Mouse (Mus musculus) adrenal gland, adult 18-20 months (tissue): Measurements from ENCODE around the gene Ppp1r12c. TPM values are rescaled to one million over a fixed set of nuclear protein-coding genes. Genes with fewer than 3 reads are reported as not detected.
A peak's percentile ranks its signal among the peaks of the same experiment; 100 is the strongest.
"Not testable (repeated sequence)": the region's sequence is repeated elsewhere in the genome, so short reads cannot be mapped to it uniquely, and the experiment has no call there.

Experiments used
- DNase-seq, 2 experiments: peaks; one replicate each; pipeline ENCODE4 v3.0.0; 2021 to 2022; ENCODE audit warnings: low spot score in 2 of 2
- long read RNA-seq, 2 experiments: library from polyadenylated mRNA; stranded (forward); transcript quantifications; one replicate each; pipeline ENCODE4 v2.0.0; 2021
- total RNA-seq, 2 experiments: library from RNA; stranded (reverse); gene quantifications; 1 replicate in 1 of 2; 2 replicates in 1 of 2; pipeline ENCODE4 v1.2.3; 2021

The Ppp1r12c gene
- 10 to 100 TPM; 95.9 to 96.6 TPM for total RNA-seq
- long read RNA-seq, experiment 1, transcript Ppp1r12c-201 (22 exons, 2,983 nt) = major isoform, 119 of 205 reads
- long read RNA-seq, experiment 1, transcript Ppp1r12c-202 (22 exons, 2,667 nt) = minor isoform, 31 of 205 reads
- long read RNA-seq, experiment 1, partial matches to known transcripts = 10 of 205 reads
- long read RNA-seq, experiment 1, other reads (novel, unspliced or antisense) = 45 of 205 reads
- long read RNA-seq, experiment 2, transcript Ppp1r12c-202 (22 exons, 2,667 nt) = minor isoform, 66 of 373 reads
- long read RNA-seq, experiment 2, transcript Ppp1r12c-201 (22 exons, 2,983 nt) = major isoform, 229 of 373 reads
- long read RNA-seq, experiment 2, partial matches to known transcripts = 23 of 373 reads
- long read RNA-seq, experiment 2, other reads (novel, unspliced or antisense) = 52 of 373 reads

DNA sequence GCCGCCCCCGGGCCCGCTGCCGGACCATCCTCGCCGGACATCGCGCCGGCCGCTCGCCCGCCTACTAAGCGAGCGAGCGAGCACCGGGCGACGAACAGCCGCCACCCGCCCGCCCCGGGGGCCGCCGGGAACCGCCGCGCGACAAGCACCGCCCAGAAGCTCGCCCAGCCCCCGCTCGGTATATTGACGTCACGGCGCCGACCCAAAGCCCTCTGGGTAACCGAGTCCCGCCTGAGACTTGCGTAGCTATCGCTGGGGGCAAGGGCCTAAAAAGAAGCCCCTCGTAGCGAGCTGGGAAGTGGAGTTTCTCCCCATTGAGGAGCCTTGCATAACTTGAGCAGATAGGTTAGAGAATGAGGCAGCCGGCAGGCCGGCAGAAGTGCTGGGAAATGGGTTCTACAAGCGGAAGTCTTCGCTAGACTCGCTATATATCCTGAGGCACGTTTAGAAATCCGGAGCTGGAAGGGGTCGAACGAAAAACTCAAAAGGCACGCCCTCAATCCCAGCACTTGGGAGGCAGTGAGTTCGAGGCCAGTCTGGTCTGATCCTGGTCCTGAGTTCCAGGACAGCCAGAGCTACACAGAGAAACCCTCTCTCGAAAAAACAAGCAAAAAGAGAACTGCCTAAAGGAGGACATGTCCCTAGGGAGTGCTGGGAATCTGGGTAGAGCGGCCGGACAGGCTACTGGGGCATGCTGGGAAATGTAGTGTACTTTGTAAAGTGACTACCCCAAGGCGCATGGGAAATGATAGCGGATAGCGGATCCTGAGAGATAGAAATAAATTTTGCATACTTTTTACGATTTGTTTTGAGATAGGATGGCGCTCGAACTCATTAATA, at the start of gene Ppp1r12c:
Ppp1r12c (minus strand) TSS at position 123 of the 840 bp plus-strand sequence.
- DNase-seq = peak; percentile 95 to 97

DNA sequence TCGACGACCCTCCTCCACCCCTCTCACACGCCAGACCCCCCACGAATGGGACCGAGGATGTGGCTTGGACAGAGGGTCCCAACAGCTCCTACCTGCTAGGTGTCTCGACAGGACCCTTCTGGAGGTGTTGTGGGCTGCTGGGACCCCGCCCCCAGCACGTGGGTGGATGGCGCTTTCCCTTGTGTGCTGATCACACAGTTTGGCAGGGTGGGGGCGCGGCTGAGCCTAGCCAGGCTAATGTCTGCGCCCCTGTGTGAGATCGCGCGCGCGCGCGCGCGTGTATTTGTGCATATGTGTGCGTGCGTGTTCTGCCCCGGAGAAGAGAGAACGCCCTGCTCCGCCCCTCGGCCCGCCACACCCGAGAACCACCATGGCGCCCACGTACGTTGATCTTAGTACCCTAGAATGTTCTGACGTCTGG, 45.8 kb upstream of the Ppp1r12c start, which contains the start of gene Syt5:
Syt5 (minus strand) TSS at position 321 of the 421 bp plus-strand sequence.
- no peak for DNase-seq

DNA sequence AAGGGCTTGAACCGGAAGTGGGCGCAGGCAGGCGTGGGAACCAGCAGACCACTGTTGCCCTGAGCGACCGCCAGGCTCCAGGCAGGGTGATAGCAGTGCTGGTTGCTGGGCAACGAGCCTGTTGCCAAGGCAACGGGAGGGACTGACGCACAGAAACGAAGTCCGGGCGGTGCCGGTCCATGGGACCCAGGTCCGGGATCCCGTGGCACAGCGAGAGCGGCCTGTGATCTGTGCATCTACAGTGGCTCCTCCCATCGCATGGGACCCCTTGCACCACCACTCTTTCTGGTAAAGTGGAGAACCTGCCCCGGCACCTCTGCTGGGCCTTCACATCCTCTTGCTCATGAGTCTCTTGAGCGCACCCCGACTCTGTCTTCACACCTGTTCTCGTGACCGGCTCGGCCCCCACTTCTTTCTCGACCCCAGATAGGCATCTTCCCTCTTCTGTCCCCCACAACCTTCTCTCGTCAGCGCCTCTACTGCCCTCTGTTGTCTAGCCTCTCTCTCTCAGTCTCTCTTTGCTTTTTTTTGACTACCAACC, 45.2 kb upstream of the Ppp1r12c start:
- peak; percentile 49 to 51 for DNase-seq

DNA sequence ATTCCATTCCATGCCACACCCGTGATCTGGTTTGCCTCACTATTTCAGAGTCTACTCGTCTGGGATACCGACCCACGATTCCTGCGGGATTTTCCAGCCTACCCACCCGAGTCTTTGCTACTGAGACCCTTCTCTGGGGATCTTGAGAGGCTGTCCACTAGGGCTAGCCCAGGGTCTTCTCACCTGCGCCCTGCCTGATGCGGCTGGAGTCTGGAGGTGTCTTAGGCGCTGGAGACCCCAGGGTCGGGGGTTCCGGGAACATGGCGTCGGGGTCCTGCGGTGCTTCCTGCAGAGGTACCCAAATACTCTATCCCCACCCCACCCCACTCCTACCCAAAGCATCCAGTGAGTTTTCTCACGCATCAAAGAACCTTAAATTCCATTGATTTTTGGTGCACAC, 44.6 kb upstream of the Ppp1r12c start:
- no peak for DNase-seq

DNA sequence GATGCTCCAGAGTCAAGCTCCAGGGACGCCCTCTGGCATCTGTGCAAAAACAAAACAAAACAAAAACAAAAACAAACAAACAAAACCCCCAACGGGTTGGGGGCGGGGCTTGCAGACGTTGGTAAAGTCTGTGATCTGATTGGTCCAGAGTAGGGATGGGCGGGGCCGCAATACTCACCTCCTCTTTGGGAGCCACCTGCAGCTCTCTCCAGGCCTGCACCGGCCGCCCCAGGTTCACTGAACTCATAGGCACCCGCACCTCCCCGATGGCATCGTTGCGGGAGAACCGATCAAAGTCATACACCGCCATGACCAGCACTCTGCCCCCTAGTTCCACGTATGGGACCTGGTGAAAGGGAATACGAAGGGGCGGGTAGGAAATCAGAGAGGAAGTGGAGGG, 40.5 kb upstream of the Ppp1r12c start:
- no peak for DNase-seq

DNA sequence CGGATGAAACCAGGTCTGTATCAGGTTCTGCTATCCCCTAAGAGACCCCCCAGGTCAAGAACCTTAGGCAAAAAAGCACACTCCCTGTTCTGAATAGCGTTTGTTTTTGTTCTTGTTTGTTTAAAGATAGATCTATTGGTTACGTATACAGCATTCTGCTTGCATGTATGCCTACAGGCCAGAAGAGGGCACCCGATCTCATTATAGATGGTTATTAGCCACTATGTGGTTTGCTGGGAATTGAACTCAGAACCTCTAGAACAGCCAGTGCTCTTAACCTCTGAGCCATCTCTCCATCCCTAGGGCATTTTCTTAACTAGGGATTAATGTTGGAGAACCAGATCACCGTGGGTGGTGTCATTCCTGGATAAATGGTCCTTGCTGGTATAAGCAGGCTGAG, 39.9 kb upstream of the Ppp1r12c start:
- no peak for DNase-seq

- DNase-seq = no peak
Measured at GRCm38 (mm10) chr7:4539019-4539418, 37.5 kb upstream of the Ppp1r12c start.

GRCm38 (mm10) chr7:4537181-4537580, 35.7 kb upstream of the Ppp1r12c start:
- DNase-seq = no peak

DNA sequence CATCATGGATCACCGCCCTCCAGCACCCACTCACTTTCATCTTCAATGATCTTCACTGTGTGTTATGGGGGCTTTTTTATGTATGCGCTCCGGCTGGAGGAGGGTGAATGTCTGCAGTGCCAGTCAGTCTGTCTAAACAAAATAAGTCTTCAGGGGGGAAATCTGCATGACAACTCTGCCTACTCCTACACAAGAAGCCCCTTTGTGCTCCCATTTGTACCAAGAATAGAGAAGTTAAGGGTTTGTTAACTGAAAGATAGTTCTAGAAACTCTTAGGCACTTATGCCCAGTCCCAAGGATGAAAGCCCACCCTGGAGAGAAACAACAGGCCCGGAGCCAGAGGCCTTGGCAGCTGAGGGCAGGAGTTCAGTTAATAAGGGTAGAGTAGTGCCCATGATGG, 34.9 kb upstream of the Ppp1r12c start:
- no peak for DNase-seq

DNA sequence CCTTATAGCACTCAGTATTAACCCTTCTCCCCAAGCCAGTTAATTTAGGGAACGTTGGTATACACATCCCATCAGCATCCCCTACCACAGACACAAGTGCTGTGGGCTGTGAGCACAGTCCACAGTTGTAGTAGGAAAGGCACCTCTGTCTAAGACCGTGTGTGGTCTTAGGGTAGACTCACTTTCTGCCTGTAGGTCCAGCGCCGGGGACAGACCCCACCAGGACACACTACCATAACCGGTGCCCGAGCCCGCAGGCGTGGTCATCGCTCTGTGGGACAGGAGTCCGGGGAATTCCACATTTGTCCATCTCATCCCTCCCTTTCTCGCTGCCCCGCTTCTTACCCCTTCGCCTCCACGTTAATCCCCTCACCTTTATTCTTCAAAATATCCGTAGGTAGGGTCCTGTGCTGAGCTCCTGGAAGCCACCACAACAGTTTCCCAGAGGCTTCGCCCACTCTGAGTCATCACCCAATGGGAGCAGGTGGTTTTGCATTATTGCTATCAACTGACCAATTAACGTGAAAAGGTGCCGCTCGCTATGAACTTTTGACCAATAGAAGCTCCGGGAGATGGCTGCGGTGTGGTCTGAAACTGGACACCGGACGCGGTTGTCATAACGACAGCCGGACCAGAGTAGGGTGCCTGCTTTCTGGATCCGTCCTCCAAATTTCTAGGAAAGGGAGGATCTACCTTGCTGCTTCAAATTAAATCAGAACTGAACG, 30.7 kb upstream of the Ppp1r12c start, which contains the start of gene Dnaaf3:
Dnaaf3 (minus strand) TSS at position 449 of the 725 bp plus-strand sequence.
- peak in 1 of 2 experiments; percentile 22 for DNase-seq

GRCm38 (mm10) chr7:4530166-4530565, 28.7 kb upstream of the Ppp1r12c start:
- not testable (repeated sequence) for DNase-seq

DNA sequence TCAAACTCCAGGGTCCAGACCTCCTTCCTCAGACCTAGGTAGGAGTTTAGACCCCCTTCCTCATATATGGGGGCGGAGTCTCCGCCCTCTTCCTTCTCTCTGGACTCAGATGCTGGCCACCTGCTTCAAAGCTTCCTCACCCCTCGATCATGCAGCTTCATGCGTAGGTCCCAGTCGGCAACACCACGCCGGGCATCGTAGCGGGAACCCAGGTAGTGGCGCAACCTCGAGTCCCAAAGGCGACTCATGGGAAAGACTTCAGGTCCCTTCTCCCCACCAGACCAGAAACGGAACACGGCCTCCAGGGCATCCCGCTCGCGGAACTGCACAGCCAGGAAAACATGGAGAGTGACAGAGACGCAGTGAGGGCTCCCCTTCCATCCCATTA, 25.8 kb upstream of the Ppp1r12c start:
- no peak for DNase-seq

DNA sequence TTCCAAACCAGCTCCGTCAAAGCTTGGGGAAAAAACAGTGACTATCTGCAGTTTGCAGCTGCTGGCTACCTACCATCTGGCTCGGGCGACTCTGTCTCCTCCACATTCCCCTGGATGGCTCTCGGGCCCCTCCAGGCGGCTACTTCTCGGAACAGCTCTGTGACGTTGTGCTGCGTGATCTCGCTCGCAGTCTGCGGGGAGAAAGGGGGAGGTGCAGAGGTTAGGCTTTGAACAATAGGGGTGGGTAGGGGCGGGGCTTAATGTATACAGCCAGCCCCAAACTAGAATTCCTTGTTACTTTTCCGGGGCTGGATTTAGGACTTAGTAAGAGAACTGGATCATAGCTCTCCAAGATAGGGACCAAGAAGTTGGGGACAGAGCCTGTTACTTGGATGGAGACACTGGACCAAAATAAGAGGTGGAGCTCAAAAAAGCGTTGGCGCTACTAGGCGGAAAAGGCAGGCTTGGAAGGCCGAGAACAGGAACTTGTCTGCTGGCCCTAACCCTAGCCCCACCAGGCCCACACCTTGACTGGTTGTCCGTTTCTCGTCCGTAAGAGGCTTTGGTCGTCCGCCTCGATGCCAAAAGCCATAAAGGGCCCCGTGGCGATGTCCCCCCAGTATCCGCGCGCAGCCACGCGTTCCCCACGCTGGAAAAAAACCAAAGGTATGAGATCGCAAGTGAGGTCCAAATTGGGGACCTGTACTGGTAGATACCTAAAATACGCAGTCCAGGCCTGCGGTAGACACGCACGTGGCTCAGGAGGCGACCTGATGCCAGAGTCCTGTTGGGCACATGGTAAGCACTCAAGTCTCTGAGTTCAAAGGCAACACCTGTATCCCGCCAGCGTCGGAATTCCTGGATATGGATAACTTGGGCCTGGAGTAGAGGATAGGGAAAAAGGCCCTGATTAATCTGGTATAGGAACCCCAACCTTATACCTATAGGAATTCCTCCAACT, 25.1 kb upstream of the Ppp1r12c start:
- no peak for DNase-seq

- DNase-seq = peak; percentile 26 to 46
Measured at GRCm38 (mm10) chr7:4524212-4524922, 22.9 kb upstream of the Ppp1r12c start, which contains the start of gene Tnni3. Gene Tnni3 (minus strand): TSS chr7:4524229.

DNA sequence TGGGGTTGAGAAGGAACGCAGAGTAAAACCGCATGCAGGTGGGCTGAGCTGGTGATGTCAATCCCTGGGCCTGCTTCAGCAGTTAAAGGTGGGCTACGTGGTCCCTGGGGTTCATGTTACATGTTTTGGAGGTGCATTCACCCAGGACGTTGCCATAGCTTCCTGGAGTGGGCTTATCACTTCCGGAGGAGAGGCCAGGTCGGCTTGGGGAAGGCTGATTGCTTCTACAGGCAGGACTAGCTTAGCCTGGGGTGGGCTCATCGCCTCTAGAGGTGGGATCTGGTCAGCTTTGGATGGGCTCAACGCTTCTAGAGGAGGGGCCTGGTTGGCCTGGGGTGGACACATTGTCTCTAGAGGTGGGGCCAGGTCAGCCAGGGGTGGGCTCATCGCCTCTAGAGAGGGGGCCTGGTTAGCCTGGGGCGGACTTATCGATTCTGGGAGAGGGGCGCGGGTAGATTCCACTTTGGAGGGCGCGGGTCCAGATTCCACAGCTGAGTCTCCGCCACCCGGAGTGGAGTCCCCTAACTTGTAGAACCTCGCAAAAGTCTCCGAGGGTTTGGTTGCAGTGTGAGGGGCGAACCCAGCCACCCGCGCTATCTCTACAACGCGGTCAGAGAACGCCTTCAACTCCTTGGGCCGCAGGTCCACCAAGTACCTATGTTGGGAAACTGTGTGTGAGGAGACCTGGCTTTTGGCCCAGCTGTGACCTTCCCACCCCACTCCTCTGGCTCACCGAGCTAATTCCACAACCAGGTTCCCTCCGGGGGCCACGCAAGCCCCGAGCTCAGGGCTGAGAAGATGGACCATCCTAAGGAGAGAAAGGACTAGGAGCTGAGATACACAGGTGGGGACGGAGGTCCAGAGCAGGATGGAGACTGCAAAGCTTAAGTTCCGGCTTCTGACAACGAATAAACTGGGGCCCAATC, 22.0 kb upstream of the Ppp1r12c start:
- no peak for DNase-seq

GRCm38 (mm10) chr7:4522292-4522691, 20.8 kb upstream of the Ppp1r12c start:
- no peak for DNase-seq

DNA sequence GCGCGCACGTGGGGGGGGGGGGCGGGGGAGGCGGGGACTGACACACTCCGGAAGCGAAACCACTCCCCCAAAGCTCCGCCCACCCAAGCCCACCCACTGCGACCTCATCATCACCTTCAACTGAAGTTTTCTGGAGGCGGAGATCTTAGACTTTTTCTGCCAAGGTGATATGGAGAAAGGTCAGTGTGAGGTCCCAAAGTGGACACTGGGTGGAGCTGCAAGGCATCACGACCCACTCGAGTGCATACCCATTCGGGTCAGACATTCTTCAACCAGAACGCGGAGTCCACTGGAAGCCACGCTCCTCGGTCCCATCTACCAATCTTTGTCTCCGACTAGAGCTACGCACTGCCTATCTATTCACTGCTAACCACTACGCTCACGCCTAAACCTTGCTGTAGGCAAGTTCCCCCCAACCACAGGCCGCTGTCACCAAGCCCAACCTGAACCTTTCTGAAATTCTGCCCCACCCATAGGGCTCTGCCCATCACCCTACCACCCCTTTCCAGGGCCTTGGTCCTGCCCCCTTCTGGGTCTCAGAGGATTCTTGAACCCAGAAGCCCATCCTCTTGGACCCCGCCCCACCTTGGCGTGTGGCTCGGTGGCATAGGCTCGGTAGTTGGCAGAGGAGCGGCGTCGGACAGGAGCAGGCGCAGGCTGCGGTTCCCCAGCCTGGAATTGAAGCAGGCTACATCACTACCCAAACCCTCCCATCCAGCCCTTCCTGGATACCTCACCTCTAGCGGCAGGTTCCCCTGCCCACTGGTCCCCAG, 19.9 kb upstream of the Ppp1r12c start:
- no peak for DNase-seq
